Mouse (Mus musculus): ENCODE measurements around the gene Tut7. TPM values are rescaled to one million over a fixed set of nuclear protein-coding genes. Genes with fewer than 3 reads are reported as not detected.

Tut7 gene
- total and polyA plus RNA-seq, 2 experiments from 2014 or later, result 36.8 to 51.2 TPM

DNA sequence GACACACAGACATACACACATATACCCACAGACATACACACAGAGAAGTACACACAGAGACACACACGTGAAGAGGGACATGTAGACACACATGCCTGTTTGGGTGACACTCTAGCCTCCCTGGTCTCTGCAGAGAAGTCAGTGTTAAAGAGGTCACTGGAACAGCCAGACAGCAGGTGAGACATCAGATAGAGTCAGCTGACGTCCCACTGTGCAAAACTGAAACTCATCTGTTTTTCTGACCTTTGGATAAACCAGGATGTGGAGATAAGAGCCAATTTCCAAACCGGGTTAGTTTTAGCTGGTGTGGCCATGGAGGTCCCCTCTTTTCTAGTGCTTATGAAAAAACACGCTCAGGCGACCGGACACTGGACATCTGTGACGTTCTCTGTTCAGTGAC, 9.5 kb upstream of the Tut7 start:
- no peak for DNase-seq
- 71% methylated on average over 7 of the region's 7 CpGs for WGBS
- Histone ChIP-seq H3K4me1 (ENCODE audit: insufficient read depth) (no peaks in the 10 kb centered on the region), H3K4me2 (ENCODE audit: low read depth) (no peak overlapping the region), H3K27ac (ENCODE audit: low read depth, low read length) (no peak overlapping the region), H3K4me3 (ENCODE audit: low read depth, low read length) (no peak overlapping the region), H3K36me3 (ENCODE audit: insufficient read depth) (no peaks in the 10 kb centered on the region), H3K9ac (no peak overlapping the region), H3K27me3 (ENCODE audit: insufficient read depth, low read length) (no peaks in the 10 kb centered on the region), H3K9me3 (ENCODE audit: low read length) (no peaks in the 10 kb centered on the region)
- no peak for TF ChIP-seq CTCF (IDR thresholded peaks at IDR 0.05; ENCODE audit: low read depth)
- no peak for ATAC-seq

DNA sequence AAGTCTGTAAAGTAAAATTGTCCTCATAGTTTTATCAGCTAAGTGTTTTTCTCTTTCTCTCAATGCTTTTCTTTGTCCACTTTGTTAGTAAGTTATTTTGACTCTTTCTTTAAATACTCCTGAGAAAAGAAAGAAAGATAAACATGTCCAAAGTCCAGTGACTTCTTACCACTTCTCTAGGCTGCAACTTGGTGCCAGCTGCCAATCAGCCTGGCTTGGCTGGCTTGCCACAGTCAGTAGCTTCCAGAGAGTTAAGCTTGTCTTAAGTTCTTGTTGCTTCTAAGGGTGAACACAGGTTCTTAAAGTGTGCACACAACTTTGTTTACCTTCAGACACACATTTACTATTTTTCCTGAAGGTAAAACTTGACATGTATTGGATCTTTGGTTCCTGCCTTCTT, 3.0 kb upstream of the Tut7 start:
- Histone ChIP-seq H3K9me3 (ENCODE audit: low read length) (no peaks in the 10 kb centered on the region), H3K27me3 (ENCODE audit: insufficient read depth, low read length) (no peaks in the 10 kb centered on the region), H3K4me1 (ENCODE audit: insufficient read depth) (peaks cover 8% of the 10 kb centered on the region), H3K27ac (ENCODE audit: low read depth, low read length) (no peak overlapping the region), H3K4me2 (ENCODE audit: low read depth) (no peak overlapping the region), H3K36me3 (ENCODE audit: insufficient read depth) (no peaks in the 10 kb centered on the region), H3K4me3 (ENCODE audit: low read depth, low read length) (no peak overlapping the region), H3K9ac (no peak overlapping the region)
- ATAC-seq, result no peak
- no peak for TF ChIP-seq CTCF (IDR thresholded peaks at IDR 0.05; ENCODE audit: low read depth)
- no peak for DNase-seq

DNA sequence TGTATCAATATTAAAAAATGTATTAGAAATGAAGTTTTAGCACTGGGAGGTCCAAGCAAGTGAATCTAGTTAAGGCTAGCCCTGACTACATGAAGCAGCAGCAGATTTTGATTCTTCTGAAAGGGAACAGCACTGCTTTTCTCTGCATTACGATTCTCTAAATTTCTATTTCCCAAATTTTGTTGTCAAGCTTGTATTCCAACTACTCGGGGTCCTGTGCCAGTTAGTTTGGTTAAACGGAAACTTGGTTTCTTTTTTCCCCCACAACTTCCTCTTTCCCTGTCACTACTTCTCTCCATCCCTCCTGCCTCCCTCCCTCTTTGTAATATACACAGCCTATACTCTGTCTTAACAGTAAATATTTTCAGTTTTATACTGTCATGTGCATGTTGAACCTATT, 2.1 kb downstream of the Tut7 start:
- Histone ChIP-seq H3K4me3 (ENCODE audit: low read depth, low read length) (no peak overlapping the region), H3K36me3 (ENCODE audit: insufficient read depth) (peaks cover 19% of the 10 kb centered on the region), H3K4me1 (ENCODE audit: insufficient read depth) (peaks cover 24% of the 10 kb centered on the region), H3K9ac (no peak overlapping the region), H3K4me2 (ENCODE audit: low read depth) (no peak overlapping the region), H3K9me3 (ENCODE audit: low read length) (no peaks in the 10 kb centered on the region), H3K27ac (ENCODE audit: low read depth, low read length) (no peak overlapping the region), H3K27me3 (ENCODE audit: insufficient read depth, low read length) (no peaks in the 10 kb centered on the region)
- ATAC-seq (no peak), DNase-seq (no peak)
- no peak for TF ChIP-seq CTCF (IDR thresholded peaks at IDR 0.05; ENCODE audit: low read depth)
- WGBS, result 78% methylated on average over 3 of the region's 3 CpGs

DNA sequence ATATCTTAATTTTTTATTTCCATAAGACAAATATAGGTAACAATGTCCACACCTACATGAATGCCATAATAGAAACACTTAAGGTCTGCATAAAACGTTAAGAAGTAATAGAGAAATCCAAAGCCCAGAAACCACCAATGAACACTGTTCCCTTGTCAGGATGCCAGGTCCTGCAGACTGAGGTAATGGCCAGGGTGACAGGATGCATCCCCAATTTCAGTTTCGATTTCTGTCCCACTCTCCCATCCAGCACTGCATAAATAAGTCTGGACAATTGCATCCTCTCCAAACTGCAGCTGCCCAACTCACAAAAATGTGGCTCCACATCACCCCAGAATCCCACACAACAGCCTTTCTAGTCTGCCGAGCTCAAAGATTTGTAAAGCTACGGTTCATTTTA, 2.8 kb downstream of the Tut7 start:
- Histone ChIP-seq H3K9ac (no peak overlapping the region), H3K27ac (ENCODE audit: low read depth, low read length) (no peak overlapping the region), H3K27me3 (ENCODE audit: insufficient read depth, low read length) (no peaks in the 10 kb centered on the region), H3K4me1 (ENCODE audit: insufficient read depth) (peaks cover 24% of the 10 kb centered on the region), H3K9me3 (ENCODE audit: low read length) (no peaks in the 10 kb centered on the region), H3K4me3 (ENCODE audit: low read depth, low read length) (no peak overlapping the region), H3K4me2 (ENCODE audit: low read depth) (peak overlapping the region; percentile 9; the same call in 1 of the 2 replicates), H3K36me3 (ENCODE audit: insufficient read depth) (peaks cover 26% of the 10 kb centered on the region)
- no peak for DNase-seq
- no peak for ATAC-seq
- WGBS, result 72% methylated on average over 4 of the region's 4 CpGs
- TF ChIP-seq CTCF (IDR thresholded peaks at IDR 0.05; ENCODE audit: low read depth), result no peak

DNA sequence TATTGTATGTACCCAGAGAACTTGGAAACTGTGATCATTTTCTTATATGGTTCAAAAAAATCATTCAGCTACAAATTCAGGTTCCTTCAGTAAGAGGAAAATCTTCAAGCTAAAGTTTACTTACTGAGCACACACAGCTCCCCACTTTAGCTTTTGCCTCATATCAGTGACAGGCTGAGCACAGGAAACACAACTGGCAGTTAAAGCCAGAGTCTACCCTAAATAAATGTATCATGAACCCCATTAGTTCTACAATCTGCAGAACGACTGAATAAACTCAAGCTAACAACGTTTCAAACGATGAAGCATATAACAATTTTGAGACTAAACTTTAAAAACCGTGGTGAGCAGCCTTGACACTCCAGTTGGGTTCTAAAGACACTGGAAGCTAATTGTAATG, 5.6 kb downstream of the Tut7 start:
- peaks cover 49% of the 10 kb centered on the region for H3K36me3 ChIP-seq (ENCODE audit: insufficient read depth)
- TF ChIP-seq CTCF (IDR thresholded peaks at IDR 0.05; ENCODE audit: low read depth), result no peak

DNA sequence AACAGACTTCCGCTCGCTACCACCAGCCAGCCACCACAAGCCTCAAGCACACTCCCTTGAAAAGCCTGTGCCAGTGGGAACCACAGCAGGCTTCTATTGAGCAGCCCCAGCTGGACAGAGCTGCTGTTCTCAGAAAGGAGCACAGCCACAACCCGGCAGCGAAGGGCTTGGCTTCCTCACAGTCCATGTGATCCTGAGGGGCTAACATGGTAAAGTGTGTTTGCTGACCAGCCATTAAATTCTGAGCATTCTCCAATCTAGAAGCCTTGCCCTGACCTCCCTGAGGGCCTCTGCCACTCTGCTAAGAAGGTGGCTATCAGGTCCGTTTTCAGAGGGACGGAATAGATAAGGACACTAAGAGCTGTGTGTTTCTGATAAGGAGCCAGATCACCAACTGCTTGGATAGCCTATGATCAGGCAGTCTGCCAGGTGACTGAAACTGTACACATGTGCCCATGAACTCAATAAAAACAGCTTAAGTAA, 8.8 kb downstream of the Tut7 start:
- H3K27me3 ChIP-seq (ENCODE audit: insufficient read depth, low read length), result no peaks in the 10 kb centered on the region
- no peak for TF ChIP-seq CTCF (IDR thresholded peaks at IDR 0.05; ENCODE audit: low read depth)
- 75% methylated on average over 6 of the region's 6 CpGs for WGBS
- ATAC-seq (no peak), DNase-seq (no peak)
- no peak overlapping the region for H3K27ac ChIP-seq (ENCODE audit: low read depth, low read length)
- 0 out of 2 replicates have a peak, but pooled peaks cover 4% of the 10 kb centered on the region for H3K4me1 ChIP-seq (ENCODE audit: insufficient read depth)
- H3K9ac ChIP-seq, result no peak overlapping the region
- H3K36me3 ChIP-seq (ENCODE audit: insufficient read depth), result peaks cover 78% of the 10 kb centered on the region
- no peak overlapping the region for H3K4me3 ChIP-seq (ENCODE audit: low read depth, low read length)
- no peak overlapping the region for H3K4me2 ChIP-seq (ENCODE audit: low read depth)
- H3K9me3 ChIP-seq (ENCODE audit: low read length), result no peaks in the 10 kb centered on the region

More for the DNA sequence above, 5.6 kb downstream of the Tut7 start:
- Histone ChIP-seq H3K4me3 (ENCODE audit: low read depth, low read length) (no peak overlapping the region), H3K4me1 (ENCODE audit: insufficient read depth) (peaks cover 24% of the 10 kb centered on the region), H3K4me2 (ENCODE audit: low read depth) (no peak overlapping the region), H3K27me3 (ENCODE audit: insufficient read depth, low read length) (no peaks in the 10 kb centered on the region), H3K9ac (no peak overlapping the region), H3K27ac (ENCODE audit: low read depth, low read length) (no peak overlapping the region), H3K9me3 (ENCODE audit: low read length) (no peaks in the 10 kb centered on the region)
- ATAC-seq (no peak), DNase-seq (no peak)
- 87% methylated on average over 4 of the region's 4 CpGs for WGBS

DNA sequence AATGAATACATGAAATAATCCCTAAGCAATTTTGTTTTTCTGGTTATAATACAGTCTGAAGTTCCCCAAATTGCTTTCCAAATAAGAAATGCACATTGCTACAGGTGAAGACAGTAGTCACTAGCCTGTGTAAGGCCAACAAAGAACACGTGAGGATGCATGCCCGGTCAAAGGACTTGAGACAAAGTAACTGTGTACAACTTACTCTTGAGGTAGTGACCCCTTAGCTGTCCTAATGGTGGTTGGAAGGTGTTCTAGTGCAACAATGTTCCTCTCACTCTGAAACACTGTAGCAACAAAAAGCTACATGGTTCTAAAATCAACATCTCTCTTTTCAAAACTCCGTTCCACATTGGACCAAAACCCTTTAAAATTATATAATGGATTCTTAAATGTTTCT, 11.4 kb downstream of the Tut7 start:
- 91% methylated on average over 3 of the region's 3 CpGs for WGBS
- TF ChIP-seq CTCF (IDR thresholded peaks at IDR 0.05; ENCODE audit: low read depth), result no peak

DNA sequence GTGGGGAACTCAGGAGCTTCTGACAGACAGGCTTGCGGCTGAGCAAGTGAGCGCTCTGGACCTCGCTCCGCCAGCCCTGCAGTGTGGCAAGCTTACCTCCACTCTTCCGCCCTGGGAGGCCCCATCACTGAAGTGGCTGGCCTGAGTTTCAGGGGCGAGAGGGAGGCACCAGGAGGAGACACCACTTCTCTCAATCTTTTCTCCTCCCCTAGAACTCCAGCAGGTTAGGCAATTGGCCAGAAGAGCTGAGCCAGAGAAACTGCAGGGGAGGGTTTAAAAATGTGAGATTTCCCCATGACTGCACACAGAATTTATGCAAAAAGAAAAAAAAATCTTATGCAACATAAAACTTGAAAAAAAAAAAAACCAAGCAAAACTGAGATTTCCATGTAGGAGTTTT, 21.9 kb downstream of the Tut7 start:
- H3K27me3 ChIP-seq (ENCODE audit: insufficient read depth, low read length), result no peaks in the 10 kb centered on the region
- H3K4me2 ChIP-seq (ENCODE audit: low read depth), result no peak overlapping the region
- ATAC-seq (no peak), DNase-seq (no peak)
- H3K36me3 ChIP-seq (ENCODE audit: insufficient read depth), result peaks cover 98% of the 10 kb centered on the region
- H3K27ac ChIP-seq (ENCODE audit: low read depth, low read length), result no peak overlapping the region
- no peak overlapping the region for H3K9ac ChIP-seq
- TF ChIP-seq CTCF (IDR thresholded peaks at IDR 0.05; ENCODE audit: low read depth), result no peak
- H3K9me3 ChIP-seq (ENCODE audit: low read length), result no peaks in the 10 kb centered on the region
- H3K4me3 ChIP-seq (ENCODE audit: low read depth, low read length), result no peak overlapping the region
- 84% methylated on average over 6 of the region's 6 CpGs for WGBS
- H3K4me1 ChIP-seq (ENCODE audit: insufficient read depth), result no peaks in the 10 kb centered on the region

More for the DNA sequence above, 11.4 kb downstream of the Tut7 start:
- no peak overlapping the region for H3K4me3 ChIP-seq (ENCODE audit: low read depth, low read length)
- H3K9me3 ChIP-seq (ENCODE audit: low read length), result no peaks in the 10 kb centered on the region
- ATAC-seq (no peak), DNase-seq (no peak)
- H3K36me3 ChIP-seq (ENCODE audit: insufficient read depth), result peaks cover 90% of the 10 kb centered on the region
- H3K4me1 ChIP-seq (ENCODE audit: insufficient read depth), result no peaks in the 10 kb centered on the region
- H3K27ac ChIP-seq (ENCODE audit: low read depth, low read length), result no peak overlapping the region
- no peak overlapping the region for H3K9ac ChIP-seq
- no peak overlapping the region for H3K4me2 ChIP-seq (ENCODE audit: low read depth)
- no peaks in the 10 kb centered on the region for H3K27me3 ChIP-seq (ENCODE audit: insufficient read depth, low read length)

Measured in forebrain, postnatal 0 days (tissue).